Mouse (Mus musculus) frontal cortex, postnatal 14 days (tissue): ENCODE data around the gene Clmp.
A peak's percentile ranks its signal among the peaks of the same experiment; 100 is the strongest.
"Not testable (repeated sequence)": the region's sequence is repeated elsewhere in the genome, so short reads cannot be mapped to it uniquely, and the experiment has no call there.

Experiments
- DNase-seq, 2 experiments: peaks; one replicate each; pipeline ENCODE4 v3.0.0; 2022; ENCODE audit warnings: low spot score in 2 of 2

Clmp gene

GRCm38 (mm10) chr9:40801614-40802532, 116.1 kb downstream of the Clmp start:
- DNase-seq: peak in 1 of 2 experiments; percentile 34

GRCm38 (mm10) chr9:40802533-40802875, 116.7 kb downstream of the Clmp start:
- not testable (repeated sequence) for DNase-seq

- not testable (repeated sequence) for DNase-seq
Measured at GRCm38 (mm10) chr9:40804576-40804975, 118.8 kb downstream of the Clmp start.

GRCm38 (mm10) chr9:40805263-40805662, 119.5 kb downstream of the Clmp start:
- DNase-seq: peak in 1 of 2 experiments; percentile 72

GRCm38 (mm10) chr9:40806440-40807288, 120.9 kb downstream of the Clmp start:
- DNase-seq: no peak

- no peak for DNase-seq
Measured at GRCm38 (mm10) chr9:40807289-40807920, 121.6 kb downstream of the Clmp start.

GRCm38 (mm10) chr9:40808061-40808906, 122.5 kb downstream of the Clmp start:
- no peak for DNase-seq

GRCm38 (mm10) chr9:40808907-40809280, 123.1 kb downstream of the Clmp start:
- no peak for DNase-seq

- no peak for DNase-seq
Measured at GRCm38 (mm10) chr9:40811860-40812259, 126.1 kb downstream of the Clmp start.

- no peak for DNase-seq
Measured at GRCm38 (mm10) chr9:40814060-40814459, 128.3 kb downstream of the Clmp start.

GRCm38 (mm10) chr9:40817325-40818028, 131.7 kb downstream of the Clmp start:
- DNase-seq: no peak

GRCm38 (mm10) chr9:40825601-40826000, 139.8 kb downstream of the Clmp start:
- no peak for DNase-seq

GRCm38 (mm10) chr9:40827366-40827765, 141.6 kb downstream of the Clmp start:
- no peak for DNase-seq

- peak; percentile 44 to 76 for DNase-seq
Measured at GRCm38 (mm10) chr9:40834569-40834968, 148.8 kb downstream of the Clmp start.
